Mouse (Mus musculus) C2C12 (cell line): ENCODE results near the gene Lpp. TPM values are rescaled to one million over a fixed set of nuclear protein-coding genes. Genes with fewer than 3 reads are reported as not detected.

Source experiments
- H3K27me3 ChIP-seq: one replicate; pipeline ENCODE4 v1.6.1; 2011; ENCODE audit not compliant: control insufficient read depth, insufficient read depth, insufficient read length
- H3K36me3 ChIP-seq: one replicate; pipeline ENCODE4 v1.6.1; 2011; ENCODE audit not compliant: control insufficient read depth, insufficient read depth
- H3K4me3 ChIP-seq: one replicate; pipeline ENCODE4 v1.5.1; 2011; ENCODE audit warnings: mild to moderate bottlenecking, control low read depth; ENCODE audit not compliant: poor library complexity, insufficient read depth, severe bottlenecking
- H3K79me2 ChIP-seq: one replicate; pipeline ENCODE4 v1.6.1; 2011; ENCODE audit not compliant: control insufficient read depth, insufficient read depth
- H3K79me3 ChIP-seq: one replicate; pipeline ENCODE4 v1.6.1; 2011; ENCODE audit warnings: low read depth, control low read depth
- H3ac ChIP-seq: one replicate; pipeline ENCODE3; 2011; ENCODE audit warnings: low read depth; ENCODE audit not compliant: control insufficient read depth, insufficient read length
- CEBPB ChIP-seq: IDR thresholded peaks from one replicate; pipeline ENCODE4 v1.6.1; 2011; ENCODE audit warnings: low read depth, mild to moderate bottlenecking, control low read depth, moderate library complexity
- CTCF ChIP-seq: IDR thresholded peaks from one replicate; pipeline ENCODE4 v1.5.1; 2011; ENCODE audit not compliant: control insufficient read depth, insufficient read depth, insufficient read length
- FOSL1 ChIP-seq: IDR thresholded peaks from one replicate; pipeline ENCODE4 v1.8.0; 2011; ENCODE audit warnings: mild to moderate bottlenecking, low read length; ENCODE audit not compliant: poor library complexity, insufficient read depth, severe bottlenecking
- MAX ChIP-seq: IDR thresholded peaks from one replicate; pipeline ENCODE4 v1.6.1; 2011; ENCODE audit warnings: mild to moderate bottlenecking, control low read depth
- MYOD1 ChIP-seq: IDR thresholded peaks from one replicate; pipeline ENCODE4 v1.6.1; 2011; ENCODE audit warnings: low read depth; ENCODE audit not compliant: control insufficient read depth, insufficient read length
- MYOG ChIP-seq: IDR thresholded peaks from one replicate; pipeline ENCODE4 v1.6.1; 2011; ENCODE audit not compliant: control insufficient read depth, insufficient read length; ENCODE audit errors: extremely low read depth
- USF1 ChIP-seq: IDR thresholded peaks from one replicate; pipeline ENCODE4 v1.6.1; 2011; ENCODE audit warnings: low read depth, mild to moderate bottlenecking, control low read depth, moderate library complexity
- polyA plus RNA-seq: library from polyadenylated mRNA; unstranded; fragments of >200 nt; fragmentation: generic; extraction: Trizol; gene quantifications from one replicate; pipeline ENCODE4 v1.2.1, GENCODE M21; 2012; ENCODE audit warnings: missing spikeins

The Lpp gene
- polyA plus RNA-seq, 1 experiment, result 9.6 TPM

DNA sequence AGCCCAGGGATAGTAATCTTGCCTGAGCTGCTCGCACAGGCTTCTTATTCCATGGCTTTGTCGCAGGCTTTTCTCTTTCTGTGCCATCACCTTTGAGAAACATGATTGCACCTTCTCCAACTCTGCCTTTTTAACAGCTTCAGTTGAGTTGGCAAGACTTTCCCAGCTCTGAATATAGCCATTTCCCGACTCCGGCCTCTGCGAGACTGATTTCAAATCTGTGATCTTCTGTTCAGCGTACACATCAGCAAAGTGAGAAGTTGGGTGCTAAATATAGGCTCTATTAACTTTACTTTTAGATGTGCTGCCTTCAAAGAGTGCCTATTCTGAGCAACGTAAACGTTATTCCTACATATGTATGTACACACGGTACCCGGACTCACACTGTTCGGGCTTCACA is 597.0 kb downstream of the Lpp start:
- no peak overlapping the region for H3ac ChIP-seq
- no peak overlapping the region for H3K4me3 ChIP-seq
- H3K27me3 ChIP-seq, result no peaks in the 10 kb centered on the region
- H3K36me3 ChIP-seq, result no peaks in the 10 kb centered on the region
- no peaks in the 10 kb centered on the region for H3K79me2 ChIP-seq
- no peak for TF ChIP-seq CTCF
- TF ChIP-seq MYOG, result no peak
- TF ChIP-seq USF1, result no peak
- no peak for TF ChIP-seq CEBPB
- no peak for TF ChIP-seq MAX
- no peak for TF ChIP-seq MYOD1
- TF ChIP-seq FOSL1, result no peak
- no peaks in the 10 kb centered on the region for H3K79me3 ChIP-seq

- Histone ChIP-seq H3K36me3 (no peaks in the 10 kb centered on the region), H3K79me2 (no peaks in the 10 kb centered on the region), H3K79me3 (no peaks in the 10 kb centered on the region), H3K27me3 (no peaks in the 10 kb centered on the region), H3K4me3 (no peak overlapping the region), H3ac (no peak overlapping the region)
- TF ChIP-seq CTCF (no peak), MAX (no peak), CEBPB (no peak), FOSL1 (no peak), MYOG (no peak), MYOD1 (no peak), USF1 (no peak)
Measured at GRCm38 (mm10) chr16:24991059-24991541, 597.8 kb downstream of the Lpp start.

- H3ac ChIP-seq, result no peak overlapping the region
- H3K79me3 ChIP-seq, result no peaks in the 10 kb centered on the region
- H3K4me3 ChIP-seq, result no peak overlapping the region
- H3K27me3 ChIP-seq, result no peaks in the 10 kb centered on the region
- no peaks in the 10 kb centered on the region for H3K36me3 ChIP-seq
- TF ChIP-seq CTCF (no peak), MYOD1 (no peak), MYOG (no peak), FOSL1 (no peak), CEBPB (no peak), MAX (no peak), USF1 (no peak)
- H3K79me2 ChIP-seq, result no peaks in the 10 kb centered on the region
Measured at GRCm38 (mm10) chr16:24991995-24992394, 598.7 kb downstream of the Lpp start.

DNA sequence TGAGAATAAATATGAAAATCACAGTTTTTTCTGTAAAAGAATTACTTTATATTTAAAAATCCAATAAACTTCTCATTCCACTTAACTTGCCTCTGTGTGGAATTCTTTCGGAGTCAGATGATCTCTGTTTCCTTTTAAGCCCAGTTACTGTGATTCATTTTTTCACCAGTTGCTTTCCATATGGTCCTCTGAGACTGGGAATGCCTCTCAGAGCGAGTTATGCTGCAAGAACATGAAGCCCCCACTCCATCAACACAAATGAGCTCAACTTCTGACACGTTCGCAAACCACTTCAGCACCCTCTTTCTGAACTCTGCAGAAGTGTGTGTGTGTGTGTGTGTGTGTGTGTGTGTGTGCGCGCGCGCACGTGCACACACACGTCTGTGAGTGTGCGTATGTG is 599.2 kb downstream of the Lpp start:
- H3K79me2 ChIP-seq, result no peaks in the 10 kb centered on the region
- H3ac ChIP-seq, result no peak overlapping the region
- no peaks in the 10 kb centered on the region for H3K27me3 ChIP-seq
- no peaks in the 10 kb centered on the region for H3K79me3 ChIP-seq
- H3K4me3 ChIP-seq, result no peak overlapping the region
- no peak for TF ChIP-seq CEBPB
- TF ChIP-seq FOSL1, result no peak
- no peak for TF ChIP-seq MAX
- no peaks in the 10 kb centered on the region for H3K36me3 ChIP-seq

DNA sequence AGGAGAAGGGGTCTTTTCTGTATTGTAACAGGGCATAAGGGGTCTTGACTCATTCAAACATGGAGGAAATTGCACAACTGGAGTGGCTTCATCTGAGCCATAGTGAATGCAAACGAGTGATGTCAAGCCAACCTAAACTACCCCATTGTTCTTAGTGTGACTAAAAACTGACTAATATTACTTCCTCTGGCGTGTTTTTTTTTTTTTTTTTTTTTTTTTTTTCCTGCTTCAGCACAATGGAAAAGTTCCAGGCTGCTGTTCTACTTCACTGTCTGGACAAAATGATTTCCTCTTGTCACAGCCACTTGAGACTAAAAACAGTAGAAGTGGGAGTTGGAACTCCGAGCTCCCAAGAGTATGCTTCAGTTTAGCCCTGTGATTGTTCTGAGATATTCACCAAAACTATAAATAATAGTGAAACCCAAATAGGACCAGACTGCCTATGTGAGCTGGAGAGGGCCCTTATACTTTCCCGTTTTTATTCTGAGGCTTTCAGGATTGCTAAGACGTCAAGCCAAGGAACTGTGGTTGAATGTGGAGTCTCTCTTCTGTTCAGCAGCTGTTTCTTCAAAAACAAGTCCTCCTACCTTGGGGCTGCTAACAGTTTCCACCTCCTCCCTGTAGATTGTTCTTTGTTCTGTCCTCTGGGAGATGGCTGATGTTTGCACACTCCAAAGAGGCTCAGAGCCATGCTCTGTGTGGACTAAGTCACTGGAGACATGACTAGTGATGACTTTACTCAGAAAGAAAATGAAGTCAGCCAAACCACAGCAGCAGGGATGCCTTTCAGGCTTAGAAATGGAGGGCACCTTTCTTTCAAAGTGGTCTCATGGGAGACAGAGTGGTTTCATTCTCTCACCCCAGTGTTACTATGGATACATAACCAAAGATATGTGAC is 617.9 kb downstream of the Lpp start:
- Histone ChIP-seq H3K79me2 (no peaks in the 10 kb centered on the region), H3K4me3 (no peak overlapping the region), H3K36me3 (no peaks in the 10 kb centered on the region), H3K27me3 (no peaks in the 10 kb centered on the region), H3K79me3 (no peaks in the 10 kb centered on the region), H3ac (no peak overlapping the region)
- TF ChIP-seq CEBPB (peak; percentile 99), MYOD1 (no peak), MAX (peak; percentile 58), FOSL1 (peak; percentile 20)

- no peaks in the 10 kb centered on the region for H3K79me3 ChIP-seq
- no peaks in the 10 kb centered on the region for H3K79me2 ChIP-seq
- no peaks in the 10 kb centered on the region for H3K36me3 ChIP-seq
- H3K4me3 ChIP-seq, result no peak overlapping the region
- H3K27me3 ChIP-seq, result no peaks in the 10 kb centered on the region
- TF ChIP-seq MYOG (no peak), CTCF (no peak), MYOD1 (no peak), CEBPB (no peak), FOSL1 (no peak), USF1 (no peak), MAX (no peak)
- H3ac ChIP-seq, result no peak overlapping the region
Measured at GRCm38 (mm10) chr16:25012938-25013337, 619.6 kb downstream of the Lpp start.
